Mouse (Mus musculus) lung, postnatal 4 days (tissue): ENCODE data around the gene Prdm12.
"Not testable (repeated sequence)": the region's sequence is repeated elsewhere in the genome, so short reads cannot be mapped to it uniquely, and the experiment has no call there.

Source experiments
- DNase-seq, 2 experiments: peaks; one replicate each; pipeline ENCODE4 v3.0.0; 2021

Gene Prdm12

GRCm38 (mm10) chr2:31653971-31654853 lies 14.4 kb downstream of the Prdm12 start:
- no peak for DNase-seq

DNA sequence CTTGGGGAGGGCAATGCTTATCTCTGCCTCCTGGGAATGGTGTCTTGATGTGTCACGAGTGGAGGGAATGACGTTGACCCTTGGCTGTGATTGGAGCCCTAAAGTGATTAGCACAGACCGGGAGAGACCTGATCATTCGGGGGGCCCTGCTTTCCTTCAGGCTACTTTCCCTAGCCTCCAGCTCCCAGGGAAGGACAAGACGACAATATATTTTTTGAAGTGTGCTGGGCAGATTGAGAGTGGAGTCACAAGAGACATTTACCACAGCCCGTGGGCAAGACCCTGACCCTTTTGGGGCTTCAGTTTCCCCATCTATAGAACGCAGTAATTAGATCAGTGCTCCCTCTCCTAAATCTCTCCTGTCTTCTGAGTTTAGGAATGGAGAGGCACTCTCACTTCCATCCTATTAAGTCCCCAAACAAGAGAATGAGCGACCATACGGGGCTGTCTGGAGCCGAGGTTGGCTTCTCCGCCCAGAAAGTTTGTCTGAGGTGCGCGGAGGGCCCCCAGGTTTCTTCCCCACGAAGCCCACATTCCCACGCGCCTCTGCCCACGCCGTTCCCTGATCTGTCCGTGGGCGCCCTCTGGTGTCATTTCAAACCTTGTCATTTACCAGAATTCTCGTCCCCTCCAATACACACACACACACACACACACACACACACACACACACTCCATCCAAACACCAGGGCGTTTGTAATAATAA lies 15.2 kb downstream of the Prdm12 start:
- DNase-seq: peak in 1 of 2 experiments; percentile 64

- DNase-seq: no peak
Measured at GRCm38 (mm10) chr2:31656374-31656773, 16.5 kb downstream of the Prdm12 start.

DNA sequence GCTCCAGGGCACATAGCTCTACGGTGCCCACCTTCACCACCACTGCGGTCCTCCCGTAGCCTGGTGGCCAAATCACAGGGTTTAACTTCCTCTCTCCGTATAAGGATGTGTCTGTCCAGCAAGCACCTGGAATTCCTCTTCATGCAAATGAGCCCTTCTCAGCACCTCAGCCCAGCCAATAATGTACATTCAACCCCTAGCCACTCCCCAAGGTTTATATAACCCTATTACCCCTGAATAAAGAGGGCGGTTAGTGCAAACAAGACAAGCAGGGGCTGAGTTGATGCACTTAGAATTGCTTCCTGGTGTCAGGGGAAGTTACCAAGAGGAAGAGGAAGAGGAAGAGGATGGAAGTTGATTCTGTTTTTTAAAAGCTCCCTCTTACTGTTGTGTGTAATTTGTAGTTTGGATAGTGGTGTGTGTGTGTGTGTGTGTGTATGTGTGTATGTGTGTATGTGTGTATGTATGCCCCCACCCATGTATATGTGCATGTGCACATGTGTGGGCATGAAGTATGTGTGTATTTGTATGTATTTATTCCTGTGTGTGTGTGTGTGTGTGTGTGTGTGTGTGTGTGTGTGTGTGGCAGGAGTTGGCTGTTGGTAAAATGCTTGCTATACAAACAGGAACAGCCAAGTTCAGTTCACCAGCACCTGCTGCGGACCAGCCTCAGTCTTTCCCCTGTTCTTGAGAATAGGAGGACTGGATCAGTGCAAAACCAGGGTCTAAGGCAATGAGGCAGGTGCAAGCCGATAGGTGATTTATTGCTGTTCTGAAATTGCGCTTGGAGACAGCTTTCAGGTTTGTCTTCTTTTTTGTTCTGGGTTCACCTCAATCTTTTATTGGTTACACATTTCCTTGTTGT lies 23.3 kb downstream of the Prdm12 start:
- DNase-seq: no peak

DNA sequence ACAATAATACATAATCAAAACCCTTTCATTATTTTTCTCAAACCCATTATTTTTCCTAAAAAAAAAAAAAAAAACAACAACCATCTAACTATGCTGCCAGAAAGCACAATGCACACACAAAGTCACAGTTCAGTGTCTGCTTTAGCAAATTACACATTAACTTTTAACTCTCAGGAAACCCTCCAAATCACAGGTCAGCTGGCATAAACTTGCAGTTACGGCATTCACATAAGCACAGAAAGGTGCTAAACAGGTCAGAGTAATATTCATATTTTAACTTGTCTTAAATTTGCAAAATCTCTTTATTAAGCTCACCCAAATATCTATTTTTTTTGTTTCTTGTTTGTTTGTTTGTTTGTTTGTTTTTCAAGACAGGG lies 24.0 kb downstream of the Prdm12 start:
- DNase-seq: no peak

DNA sequence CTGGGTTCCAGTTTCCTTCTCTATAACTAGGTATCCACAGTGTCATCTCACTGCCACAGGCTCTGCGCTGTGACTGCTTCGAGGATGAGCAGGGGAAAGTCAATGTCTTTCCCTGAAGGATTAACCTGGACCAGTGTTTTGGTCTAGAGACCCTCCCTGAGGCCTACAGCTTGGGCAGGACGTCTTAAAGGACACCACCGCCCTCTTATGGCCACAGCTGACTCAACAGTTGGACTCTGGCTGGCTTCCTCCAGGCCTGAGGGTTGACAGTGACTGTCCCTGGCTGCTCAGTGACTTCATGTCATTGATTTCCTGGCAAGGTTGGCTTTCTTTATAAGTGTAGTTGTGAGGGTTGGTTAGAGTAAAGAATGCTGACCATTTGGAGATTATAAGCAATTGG lies 27.5 kb downstream of the Prdm12 start:
- peak in 1 of 2 experiments; percentile 43 for DNase-seq

DNA sequence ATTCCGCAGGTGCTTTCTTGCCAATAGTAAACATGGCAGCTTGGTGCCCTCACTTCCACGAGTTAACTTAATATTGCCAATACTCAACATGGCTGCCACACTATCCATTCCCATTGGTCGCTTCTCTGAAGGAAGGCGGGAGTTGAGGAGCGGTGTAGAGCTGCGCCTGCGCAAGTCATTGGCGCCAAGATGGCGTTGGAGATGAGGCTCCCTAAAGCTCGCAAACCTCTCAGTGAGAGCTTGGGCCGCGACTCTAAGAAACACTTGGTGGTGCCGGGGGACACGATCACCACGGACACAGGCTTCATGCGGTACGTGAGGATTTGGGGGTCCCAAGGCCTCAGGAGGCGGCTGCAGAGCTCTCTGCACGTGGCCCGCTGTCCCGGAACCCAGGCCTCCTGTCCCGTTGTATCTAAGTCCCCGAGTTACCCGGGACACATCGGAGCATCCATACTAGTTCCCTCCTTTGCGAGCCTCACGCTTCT lies 30.8 kb downstream of the Prdm12 start, which contains the start of gene Exosc2:
Exosc2 (plus strand) TSS at position 165 of the 485 bp plus-strand sequence.
- DNase-seq: peak; percentile 94 to 95

DNA sequence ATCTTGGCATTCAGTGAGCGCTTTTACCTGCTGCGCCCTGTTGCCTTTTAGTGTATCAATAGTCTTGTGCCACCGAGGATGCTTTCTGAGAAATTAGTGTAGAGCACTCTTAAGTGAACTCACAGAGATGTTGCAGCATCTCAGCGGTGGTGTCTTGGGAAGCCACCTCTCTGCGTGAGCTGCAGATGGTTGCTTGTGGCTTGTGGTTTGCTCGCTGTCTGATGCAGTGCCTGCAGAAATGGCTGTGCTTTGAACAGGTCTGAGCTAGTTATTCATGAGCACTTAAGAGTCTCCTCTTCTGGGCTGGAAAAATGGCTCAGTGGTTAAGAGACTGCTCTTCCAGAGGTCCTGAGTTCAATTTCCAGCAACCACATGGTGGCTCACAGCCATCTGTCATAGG lies 38.8 kb downstream of the Prdm12 start:
- DNase-seq: no peak

DNA sequence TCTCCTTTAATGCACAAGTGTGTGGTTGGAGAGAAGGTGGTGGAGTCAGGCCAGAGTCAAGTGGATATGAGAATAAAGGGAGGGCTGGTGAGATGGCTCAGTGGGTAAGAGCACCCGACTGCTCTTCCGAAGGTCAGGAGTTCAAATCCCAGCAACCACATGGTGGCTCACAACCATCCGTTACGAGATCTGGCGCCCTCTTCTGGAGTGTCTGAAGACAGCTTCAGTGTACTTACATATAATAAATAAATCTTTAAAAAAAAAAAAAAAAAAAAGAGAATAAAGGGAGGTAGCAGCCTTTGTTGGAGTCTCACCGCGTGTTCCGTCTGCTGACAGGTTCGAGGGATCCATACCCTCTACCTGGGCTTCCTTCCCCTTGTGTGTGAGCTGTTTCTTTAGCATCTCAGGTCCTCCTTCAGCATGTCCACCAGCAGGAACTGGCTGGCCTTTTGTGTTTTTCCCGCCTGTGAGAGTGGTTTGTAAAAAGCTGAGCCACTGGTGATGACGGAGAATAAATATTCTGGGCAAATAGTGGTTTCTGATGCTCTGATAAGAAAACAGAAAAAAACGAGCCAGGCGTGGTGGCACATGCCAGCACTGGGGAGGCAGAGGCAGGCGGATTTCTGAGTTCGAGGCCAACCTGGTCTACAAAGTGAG lies 41.3 kb downstream of the Prdm12 start:
- not testable (repeated sequence) for DNase-seq

GRCm38 (mm10) chr2:31681731-31682235 lies 41.9 kb downstream of the Prdm12 start:
- no peak for DNase-seq

DNA sequence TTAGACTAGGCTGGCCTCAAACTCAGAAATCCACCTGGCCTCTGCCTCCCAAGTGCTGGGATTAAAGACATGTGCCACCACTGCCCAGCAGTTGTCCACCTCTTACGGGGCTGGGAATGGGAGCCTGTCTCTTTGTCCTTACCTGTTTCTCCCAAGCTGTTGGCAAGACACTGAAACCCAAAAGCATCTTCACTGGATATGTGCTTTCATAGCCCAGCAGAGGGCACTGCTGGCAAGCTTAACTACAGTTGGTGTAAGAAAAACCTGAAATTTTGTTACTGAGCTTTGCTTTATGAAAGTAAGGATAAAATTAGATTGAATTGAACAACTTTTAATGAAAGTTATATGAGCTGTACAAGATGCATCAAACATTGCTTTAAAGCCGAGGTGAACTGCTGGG lies 43.8 kb downstream of the Prdm12 start:
- DNase-seq: peak; percentile 43 to 62

- DNase-seq: peak; percentile 95 to 98
Measured at GRCm38 (mm10) chr2:31688074-31688925, 48.5 kb downstream of the Prdm12 start, which contains the start of gene Abl1. Gene Abl1 (plus strand): TSS chr2:31688376.

DNA sequence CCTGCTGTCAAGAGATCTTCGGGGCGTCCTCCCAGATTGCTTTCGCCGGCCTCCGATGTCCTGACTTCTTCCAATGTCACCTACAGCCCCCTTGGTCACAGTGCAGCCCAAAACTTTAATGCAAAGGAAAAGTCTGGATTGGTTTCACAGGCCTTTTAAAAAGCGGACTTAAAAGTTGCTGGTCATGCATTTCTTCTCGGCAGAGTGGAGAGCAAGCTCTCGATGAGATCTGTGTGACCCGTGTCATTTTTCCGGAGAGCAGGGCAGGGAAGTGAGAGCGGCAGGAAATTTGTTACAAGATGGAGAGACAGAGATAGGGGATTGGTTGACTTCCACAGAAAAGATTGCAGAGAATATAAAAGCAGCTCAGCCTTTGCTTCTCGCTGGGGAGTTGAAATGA lies 49.2 kb downstream of the Prdm12 start:
- DNase-seq: peak in 1 of 2 experiments; percentile 15

GRCm38 (mm10) chr2:31690063-31690462 lies 50.2 kb downstream of the Prdm12 start:
- DNase-seq: no peak

DNA sequence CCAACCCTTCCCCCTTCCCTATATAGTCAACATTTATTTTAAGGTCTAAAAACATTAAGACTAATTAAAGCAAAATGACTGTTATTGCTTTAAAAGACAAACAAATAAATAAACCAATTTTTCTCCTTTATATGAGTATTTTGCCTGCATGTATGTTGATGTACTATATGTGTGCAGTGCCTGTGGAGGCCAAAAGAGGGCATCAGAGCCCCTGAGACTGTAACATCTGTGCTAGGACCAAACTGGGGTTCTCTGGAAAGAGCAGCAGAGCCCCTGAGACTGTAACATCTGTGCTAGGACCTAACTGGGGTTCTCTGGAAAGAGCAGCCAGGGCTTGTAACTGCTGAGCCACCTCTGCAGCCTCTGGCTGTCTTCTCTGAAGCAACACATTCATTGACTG lies 58.4 kb downstream of the Prdm12 start:
- DNase-seq: peak in 1 of 2 experiments; percentile 13

- DNase-seq: no peak
Measured at GRCm38 (mm10) chr2:31700545-31701446, 61.0 kb downstream of the Prdm12 start.

- no peak for DNase-seq
Measured at GRCm38 (mm10) chr2:31703226-31703625, 63.4 kb downstream of the Prdm12 start.
